In the genomic region with DNA sequence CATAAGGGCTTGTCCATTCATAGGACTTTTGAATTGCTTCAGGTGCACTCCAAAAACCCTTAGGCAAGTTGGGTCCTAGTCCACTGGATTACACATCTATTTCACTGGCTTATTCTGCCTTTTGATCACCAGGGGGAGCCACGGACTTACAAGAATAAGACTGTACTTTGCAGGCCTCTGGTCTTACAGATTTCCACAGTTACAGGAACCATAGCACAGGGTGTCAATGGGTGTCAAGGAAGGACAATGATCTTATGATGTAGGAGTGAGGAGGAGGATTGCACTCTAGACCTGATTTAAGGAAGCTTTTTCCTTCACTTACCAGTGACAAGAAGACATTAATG, we compare ENCODE assay signal across 10 mouse cellular contexts. TPM values are rescaled to one million over a fixed set of nuclear protein-coding genes. Genes with fewer than 3 reads are reported as not detected.
DNase-seq lines count a peak whose midpoint lies in the region; ATAC-seq and TF ChIP-seq lines count a peak whose summit lies in the region.
"Had no signal": no experiment of that assay in that cellular context is flagged by ENCODE, and none has a peak within 500 bp of the region (broad histone marks: within the 10 kb centered on the region; RNA-seq: fewer than 3 reads in every experiment).

No protein-coding gene starts in this region.

- no peaks in the 10 kb centered on the region; the same call in 1 of the 2 replicates for H3K4me1 ChIP-seq in limb, embryonic 14.5 days (ENCODE audit: control insufficient read depth, insufficient read depth, low read length)
- peaks cover 6% of the 10 kb centered on the region; the same call in 1 of the 2 replicates for H3K4me1 ChIP-seq in limb, embryonic 10.5 days
- no peaks in the 10 kb centered on the region for H3K4me1 ChIP-seq in kidney, embryonic 16.5 days (ENCODE audit: insufficient read depth, low read length)
- no peaks in the 10 kb centered on the region for H3K4me1 ChIP-seq in stomach, postnatal 0 days (replicated peaks; ENCODE audit: control insufficient read depth, insufficient read depth)
- H3K4me1 ChIP-seq: limb, embryonic 15.5 days had no signal

- peak; percentile 44 for DNase-seq in cerebellum, adult 9-10 months
- DNase-seq in cerebellum, adult 11-12 months: no peak
- DNase-seq in limb, embryonic 14.5 days (ENCODE audit: low spot score): peak; percentile 58
- no peak for DNase-seq in limb, embryonic 10.5 days (ENCODE audit: low spot score)
- DNase-seq in adrenal gland, postnatal 10 days: peak; percentile 61
- DNase-seq in stomach, postnatal 0 days (ENCODE audit: low spot score): peak; percentile 45
- DNase-seq in right cerebral cortex, adult 18-20 months: no peak

- no peak for TF ChIP-seq POLR2A in limb, embryonic 14.5 days (IDR thresholded peaks at IDR 0.05; ENCODE audit: borderline replicate concordance, extremely low read depth, insufficient read depth, insufficient read length)

- H3K27ac ChIP-seq in limb, embryonic 14.5 days (replicated peaks; ENCODE audit: low read depth, low read length): no peak overlapping the region
- no peak overlapping the region for H3K27ac ChIP-seq in limb, embryonic 10.5 days
- no peak overlapping the region for H3K27ac ChIP-seq in kidney, embryonic 16.5 days (ENCODE audit: low read length)
- H3K27ac ChIP-seq in stomach, postnatal 0 days (replicated peaks): no peak overlapping the region
- H3K27ac ChIP-seq: limb, embryonic 15.5 days had no signal

- TF ChIP-seq CTCF in stomach, postnatal 0 days (IDR thresholded peaks at IDR 0.05; ENCODE audit: low read depth): peak; percentile 86

- H3K4me3 ChIP-seq in limb, embryonic 14.5 days (replicated peaks; ENCODE audit: low read length): no peak overlapping the region
- H3K4me3 ChIP-seq in limb, embryonic 10.5 days: no peak overlapping the region
- no peak overlapping the region for H3K4me3 ChIP-seq in kidney, embryonic 16.5 days (ENCODE audit: low read length)
- no peak overlapping the region for H3K4me3 ChIP-seq in stomach, postnatal 0 days (ENCODE audit: low read depth, low read length)
- H3K4me3 ChIP-seq: erythroblast, embryonic 14.5 days; limb, embryonic 15.5 days had no signal

- no peaks in the 10 kb centered on the region for H3K36me3 ChIP-seq in limb, embryonic 14.5 days (ENCODE audit: control insufficient read depth, insufficient read depth, low read length)
- no peaks in the 10 kb centered on the region for H3K36me3 ChIP-seq in limb, embryonic 10.5 days
- H3K36me3 ChIP-seq in kidney, embryonic 16.5 days (ENCODE audit: insufficient read depth, low read length): no peaks in the 10 kb centered on the region
- H3K36me3 ChIP-seq in stomach, postnatal 0 days (ENCODE audit: control insufficient read depth, insufficient read depth, low read length): no peaks in the 10 kb centered on the region
- H3K36me3 ChIP-seq: limb, embryonic 15.5 days had no signal

- H3K9ac ChIP-seq in limb, embryonic 14.5 days (ENCODE audit: low read depth, low read length, severe bottlenecking): no peak overlapping the region
- no peak overlapping the region for H3K9ac ChIP-seq in kidney, embryonic 16.5 days (replicated peaks; ENCODE audit: low read length)
- H3K9ac ChIP-seq in stomach, postnatal 0 days (ENCODE audit: low read length): no peak overlapping the region
- H3K9ac ChIP-seq: limb, embryonic 15.5 days had no signal

- H3K9me3 ChIP-seq in limb, embryonic 14.5 days (ENCODE audit: control insufficient read depth, low read length): no peaks in the 10 kb centered on the region
- no peaks in the 10 kb centered on the region for H3K9me3 ChIP-seq in limb, embryonic 10.5 days (replicated peaks)
- H3K9me3 ChIP-seq in kidney, embryonic 16.5 days (ENCODE audit: low read length): no peaks in the 10 kb centered on the region
- H3K9me3 ChIP-seq in stomach, postnatal 0 days (ENCODE audit: control insufficient read depth, low read length): no peaks in the 10 kb centered on the region
- H3K9me3 ChIP-seq: limb, embryonic 15.5 days had no signal

- H3K4me2 ChIP-seq in limb, embryonic 14.5 days (replicated peaks; ENCODE audit: low read depth, low read length, severe bottlenecking): no peak overlapping the region
- no peak overlapping the region for H3K4me2 ChIP-seq in kidney, embryonic 16.5 days (replicated peaks; ENCODE audit: low read depth, low read length)
- H3K4me2 ChIP-seq in stomach, postnatal 0 days (replicated peaks; ENCODE audit: low read depth): no peak overlapping the region
- H3K4me2 ChIP-seq: limb, embryonic 15.5 days had no signal

- no peaks in the 10 kb centered on the region for H3K27me3 ChIP-seq in limb, embryonic 14.5 days (ENCODE audit: control insufficient read depth, insufficient read depth, low read length)
- no peaks in the 10 kb centered on the region for H3K27me3 ChIP-seq in limb, embryonic 10.5 days (ENCODE audit: low read depth, poor library complexity, severe bottlenecking)
- no peaks in the 10 kb centered on the region for H3K27me3 ChIP-seq in kidney, embryonic 16.5 days (ENCODE audit: insufficient read depth, low read length)
- no peaks in the 10 kb centered on the region for H3K27me3 ChIP-seq in stomach, postnatal 0 days (ENCODE audit: control insufficient read depth, insufficient read depth, low read length)
- H3K27me3 ChIP-seq: limb, embryonic 15.5 days had no signal

- TF ChIP-seq EP300 in stomach, postnatal 0 days (optimal IDR thresholded peaks at IDR 0.05): no peak

- ATAC-seq in limb, embryonic 14.5 days (ENCODE audit: low FRiP score, low read depth): no peak
- peak; percentile 27; the same call in 1 of the 2 replicates for ATAC-seq in kidney, embryonic 16.5 days (ENCODE audit: low FRiP score, low TSS enrichment)
- 0 out of 2 replicates have a peak, but pooled peaks have one; percentile 49 for ATAC-seq in stomach, postnatal 0 days (ENCODE audit: low FRiP score, low TSS enrichment)

- WGBS in limb, embryonic 14.5 days: 9% methylated on average over 1 of the region's 1 CpGs
- WGBS in limb, embryonic 10.5 days: 17% methylated on average over 1 of the region's 1 CpGs
- WGBS in kidney, embryonic 16.5 days: 16% methylated on average over 1 of the region's 1 CpGs
- WGBS in stomach, postnatal 0 days: 9% methylated on average over 1 of the region's 1 CpGs

RNA-seq across cellular contexts. Expression of a gene that starts 12.0 kb away (rescaled TPM):
- 79.7 and 110 TPM in 2 replicates for polyA plus RNA-seq in limb, embryonic 14.5 days (2012; rRNA removed)
- 230 and 268 TPM in 2 replicates for polyA plus RNA-seq in limb, embryonic 14.5 days (2014; fragmentation: Nextera tagmentation; extraction: Ambion mirVana)
- polyA plus RNA-seq in limb, embryonic 10.5 days (2016; fragmentation: Nextera tagmentation; extraction: Ambion mirVana): 290 and 342 TPM in 2 replicates
- 100 to 1,000 TPM; 178 to 231 TPM for total RNA-seq in adrenal gland, postnatal 10 days (2021)
- polyA plus RNA-seq in kidney, embryonic 16.5 days (2015; fragmentation: Nextera tagmentation; extraction: Ambion mirVana): 290 and 327 TPM in 2 replicates
- polyA plus RNA-seq in stomach, postnatal 0 days (2015; fragmentation: Nextera tagmentation; extraction: Ambion mirVana): 370 and 385 TPM in 2 replicates

RNA-seq across cellular contexts. Expression of a gene that starts 16.5 kb away (rescaled TPM):
- polyA plus RNA-seq in limb, embryonic 14.5 days (2012; rRNA removed): 18.8 and 20.4 TPM in 2 replicates
- polyA plus RNA-seq in limb, embryonic 14.5 days (2014; fragmentation: Nextera tagmentation; extraction: Ambion mirVana): 21.3 and 22.3 TPM in 2 replicates
- polyA plus RNA-seq in limb, embryonic 10.5 days (2016; fragmentation: Nextera tagmentation; extraction: Ambion mirVana): 17.9 and 20.4 TPM in 2 replicates
- 10 to 100 TPM; 25.6 to 26.2 TPM for total RNA-seq in adrenal gland, postnatal 10 days (2021)
- 6.4 and 7.8 TPM in 2 replicates for polyA plus RNA-seq in kidney, embryonic 16.5 days (2015; fragmentation: Nextera tagmentation; extraction: Ambion mirVana)
- 3.8 and 4.7 TPM in 2 replicates for polyA plus RNA-seq in stomach, postnatal 0 days (2015; fragmentation: Nextera tagmentation; extraction: Ambion mirVana)

Comparison
In these comparisons a context has a peak if more than half of its experiments do, and no peak if none do; other contexts are left out.
1. DNase-seq: peak in cerebellum, adult 9-10 months (single experiment), limb, embryonic 14.5 days (single experiment), adrenal gland, postnatal 10 days (single experiment) and stomach, postnatal 0 days (single experiment); none in cerebellum, adult 11-12 months (single experiment), limb, embryonic 10.5 days (single experiment) and right cerebral cortex, adult 18-20 months (single experiment).